Mouse (Mus musculus) MEL (cell line): ENCODE results near the gene Syne4. TPM values are rescaled to one million over a fixed set of nuclear protein-coding genes. Genes with fewer than 3 reads are reported as not detected.
A peak's percentile ranks its signal among the peaks of the same experiment; 100 is the strongest.

ENCODE experiments used
- DNase-seq: peaks from one replicate; pipeline ENCODE4 v3.0.0; 2011; ENCODE audit warnings: low read depth, low spot score
- H3K27ac ChIP-seq: 2 replicates; pipeline ENCODE4 v1.5.1; 2012; ENCODE audit warnings: low read depth, mild to moderate bottlenecking, control low read depth, low read length, moderate library complexity; ENCODE audit not compliant: control insufficient read depth
- H3K27me3 ChIP-seq, 2 experiments: fragments of 150-350 bp in 1 of 2; sonication (generic) in 1 of 2; 2 replicates each; pipeline ENCODE4 v1.6.1; 2012; ENCODE audit warnings: low read length in 2 of 2, mild to moderate bottlenecking in 2 of 2, improper control_type of control experiment in 1 of 2, moderate library complexity in 1 of 2; ENCODE audit not compliant: insufficient read depth in 2 of 2, control insufficient read depth in 1 of 2
- H3K36me3 ChIP-seq, 2 experiments: 2 replicates each; pipeline ENCODE4 v1.6.1; 2012 to 2014; ENCODE audit warnings: low read length in 2 of 2, improper control_type of control experiment in 1 of 2, inconsistent platforms in 1 of 2, mild to moderate bottlenecking in 1 of 2; ENCODE audit not compliant: insufficient read depth in 2 of 2, control insufficient read depth in 1 of 2
- H3K4me1 ChIP-seq, 2 experiments: fragments of 150-350 bp in 1 of 2; sonication (generic) in 1 of 2; 2 replicates each; pipeline ENCODE4 v1.6.1; 2012; ENCODE audit warnings: low read length in 2 of 2, improper control_type of control experiment in 1 of 2, mild to moderate bottlenecking in 1 of 2; ENCODE audit not compliant: insufficient read depth in 2 of 2, control insufficient read depth in 1 of 2
- H3K4me3 ChIP-seq, 2 experiments: fragments of 150-350 bp in 1 of 2; sonication (generic) in 1 of 2; 2 replicates each; pipeline ENCODE4 v1.5.1; 2012; ENCODE audit warnings: low read depth in 2 of 2, low read length in 2 of 2, mild to moderate bottlenecking in 2 of 2, moderate library complexity in 2 of 2, control low read depth in 1 of 2, improper control_type of control experiment in 1 of 2; ENCODE audit not compliant: control insufficient read depth in 1 of 2, insufficient read depth in 1 of 2
- H3K79me2 ChIP-seq: 2 replicates; pipeline ENCODE4 v1.6.1; 2012; ENCODE audit warnings: mild to moderate bottlenecking, low read length, moderate library complexity; ENCODE audit not compliant: control insufficient read depth, poor library complexity, insufficient read depth
- H3K9ac ChIP-seq: 2 replicates; pipeline ENCODE4 v1.6.1; 2012; ENCODE audit warnings: low read depth, mild to moderate bottlenecking, control low read depth, low read length, moderate library complexity; ENCODE audit not compliant: control insufficient read depth, poor library complexity, severe bottlenecking
- H3K9me3 ChIP-seq: fragments of 150-350 bp; sonication (generic); replicated peaks from 2 replicates; pipeline ENCODE4 v1.6.1; 2012; ENCODE audit warnings: mild to moderate bottlenecking, low read length, improper control_type of control experiment, moderate library complexity; ENCODE audit not compliant: insufficient read depth
- BHLHE40 ChIP-seq: IDR thresholded peaks from 2 replicates; pipeline ENCODE4 v1.6.1; 2012; ENCODE audit warnings: low read depth, mild to moderate bottlenecking, inconsistent platforms, low read length, improper control_type of control experiment, borderline replicate concordance
- CHD1 ChIP-seq: IDR thresholded peaks from 2 replicates; pipeline ENCODE4 v1.6.1; 2012; ENCODE audit warnings: low read depth, mild to moderate bottlenecking, inconsistent platforms, low read length, improper control_type of control experiment
- CHD2 ChIP-seq: IDR thresholded peaks from 2 replicates; pipeline ENCODE4 v1.6.1; 2011; ENCODE audit warnings: low read length, improper control_type of control experiment
- CTCF ChIP-seq, 3 experiments: IDR thresholded peaks in 2 of 3; conservative IDR thresholded peaks in 1 of 3; 2 replicates each; pipeline ENCODE4 v1.5.1; 2011 to 2012; ENCODE audit warnings: low read length in 3 of 3, low read depth in 2 of 3, mild to moderate bottlenecking in 2 of 3, improper control_type of control experiment in 1 of 3, inconsistent platforms in 1 of 3, mixed read lengths in 1 of 3, moderate library complexity in 1 of 3; ENCODE audit not compliant: control insufficient read depth in 1 of 3, insufficient read depth in 1 of 3, poor library complexity in 1 of 3, severe bottlenecking in 1 of 3
- GATA1 ChIP-seq: IDR thresholded peaks from 2 replicates; pipeline ENCODE4 v1.6.1; 2011; ENCODE audit warnings: low read depth, low read length, improper control_type of control experiment
- JUND ChIP-seq: IDR thresholded peaks from 2 replicates; pipeline ENCODE4 v1.6.1; 2011; ENCODE audit warnings: low read depth, mild to moderate bottlenecking, improper control_type of control experiment, low read length
- KAT2A ChIP-seq: conservative IDR thresholded peaks from 2 replicates; pipeline ENCODE4 v1.6.1; 2012; ENCODE audit warnings: low read depth, low read length, improper control_type of control experiment, inconsistent platforms
- MAFK ChIP-seq: IDR thresholded peaks from 2 replicates; pipeline ENCODE4 v1.6.1; 2011; ENCODE audit warnings: low read depth, mild to moderate bottlenecking, low read length, improper control_type of control experiment, borderline replicate concordance
- MAZ ChIP-seq: IDR thresholded peaks from 2 replicates; pipeline ENCODE4 v1.6.1; 2012; ENCODE audit warnings: low read depth, mild to moderate bottlenecking, inconsistent platforms, low read length, improper control_type of control experiment
- MEF2A ChIP-seq: IDR thresholded peaks from 2 replicates; pipeline ENCODE4 v1.6.1; 2014; ENCODE audit warnings: low read depth, mild to moderate bottlenecking, inconsistent platforms, low read length, improper control_type of control experiment; ENCODE audit not compliant: poor library complexity, insufficient replicate concordance, severe bottlenecking; ENCODE audit errors: extremely low read depth
- MXI1 ChIP-seq: IDR thresholded peaks from 2 replicates; pipeline ENCODE4 v1.6.1; 2011; ENCODE audit warnings: mild to moderate bottlenecking, low read depth, low read length, improper control_type of control experiment
- MYC ChIP-seq: IDR thresholded peaks from 2 replicates; pipeline ENCODE4 v1.6.1; 2011; ENCODE audit warnings: low read depth, mild to moderate bottlenecking, low read length, improper control_type of control experiment, moderate library complexity
- NELFE ChIP-seq: IDR thresholded peaks from 2 replicates; pipeline ENCODE4 v1.6.1; 2011; ENCODE audit warnings: low read depth, low read length, improper control_type of control experiment
- RAD21 ChIP-seq: IDR thresholded peaks from 2 replicates; pipeline ENCODE4 v1.6.1; 2011; ENCODE audit warnings: mild to moderate bottlenecking, low read depth, low read length, improper control_type of control experiment
- RCOR1 ChIP-seq: IDR thresholded peaks from 2 replicates; pipeline ENCODE4 v1.6.1; 2012; ENCODE audit warnings: low read depth, mild to moderate bottlenecking, inconsistent platforms, low read length, improper control_type of control experiment
- SIN3A ChIP-seq: IDR thresholded peaks from 2 replicates; pipeline ENCODE4 v1.6.1; 2012; ENCODE audit warnings: low read length, improper control_type of control experiment, inconsistent platforms
- SMC3 ChIP-seq: IDR thresholded peaks from 2 replicates; pipeline ENCODE4 v1.6.1; 2011; ENCODE audit warnings: low read depth, low read length, improper control_type of control experiment
- USF2 ChIP-seq, 2 experiments: IDR thresholded peaks; 2 replicates each; pipeline ENCODE4 v1.6.1; 2011 to 2012; ENCODE audit warnings: improper control_type of control experiment in 2 of 2, low read length in 2 of 2, borderline replicate concordance in 1 of 2, inconsistent platforms in 1 of 2, low read depth in 1 of 2, mild to moderate bottlenecking in 1 of 2; ENCODE audit not compliant: insufficient read depth in 1 of 2
- ZC3H11A ChIP-seq: IDR thresholded peaks from 2 replicates; pipeline ENCODE4 v1.6.1; 2012; ENCODE audit warnings: low read depth, mild to moderate bottlenecking, inconsistent platforms, low read length, improper control_type of control experiment
- ZMIZ1 ChIP-seq: IDR thresholded peaks from 2 replicates; pipeline ENCODE4 v1.6.1; 2012; ENCODE audit warnings: low read depth, mild to moderate bottlenecking, inconsistent platforms, low read length, improper control_type of control experiment, moderate library complexity
- ZNF384 ChIP-seq: IDR thresholded peaks from 2 replicates; pipeline ENCODE4 v1.6.1; 2012; ENCODE audit warnings: low read depth, mild to moderate bottlenecking, inconsistent platforms, low read length, improper control_type of control experiment
- polyA plus RNA-seq, 2 experiments: library from polyadenylated mRNA; stranded (reverse) in 1 of 2; unstranded in 1 of 2; fragments of >175 nt in 1 of 2; fragments of >200 nt in 1 of 2; gene quantifications; 2 replicates each; pipeline versions ENCODE4 v1.2.1 to v1.2.4; 2012; ENCODE audit warnings: low replicate concordance in 2 of 2, low read depth in 1 of 2; ENCODE audit not compliant: insufficient read length in 2 of 2, insufficient read depth in 1 of 2, missing spikeins in 1 of 2
- total RNA-seq: library from RNA; depleted of rRNA; stranded (reverse); fragments of 300-350 nt; gene quantifications from 2 replicates; pipeline ENCODE4 v1.2.3, GENCODE M21; 2012

Syne4 gene
- total and polyA plus RNA-seq, 3 experiments: 0.31 to 0.82 TPM; not detected in 1

- Histone ChIP-seq H3K36me3 (peaks cover 0 to 10% of the 10 kb centered on the region in 2 experiments; a peak in 2 of 4 replicates), H3K9me3 (no peaks in the 10 kb centered on the region), H3K9ac (no peak overlapping the region), H3K4me1 (peaks cover 0 to 7% of the 10 kb centered on the region in 2 experiments; a peak in 2 of 4 replicates), H3K79me2 (peaks cover 7% of the 10 kb centered on the region; the same call in 1 of the 2 replicates), H3K4me3 (no peak overlapping the region), H3K27ac (no peak overlapping the region), H3K27me3 (peaks cover 0 to 2% of the 10 kb centered on the region in 2 experiments; a peak in 3 of 4 replicates)
- no peak for TF ChIP-seq ZNF384
- TF ChIP-seq GATA1: no peak
- TF ChIP-seq CHD2: no peak
- TF ChIP-seq SMC3: no peak
- no peak for TF ChIP-seq SIN3A
- TF ChIP-seq MAZ: no peak
- no peak for TF ChIP-seq CHD1
- no peak for TF ChIP-seq MEF2A
- no peak for TF ChIP-seq BHLHE40
- no peak for DNase-seq
These were observed 9.8 kb downstream of the Syne4 start for GRCm38 (mm10) chr7:30324300-30324944.

- Histone ChIP-seq H3K27me3 (peaks cover 0 to 2% of the 10 kb centered on the region in 2 experiments; a peak in 3 of 4 replicates), H3K9ac (no peak overlapping the region), H3K4me1 (peaks cover 0 to 7% of the 10 kb centered on the region in 2 experiments; a peak in 1 of 4 replicates), H3K4me3 (no peak overlapping the region), H3K79me2 (peaks cover 7% of the 10 kb centered on the region; the same call in 1 of the 2 replicates), H3K36me3 (peaks cover 0 to 10% of the 10 kb centered on the region in 2 experiments; a peak in 2 of 4 replicates), H3K27ac (no peak overlapping the region), H3K9me3 (no peaks in the 10 kb centered on the region)
- peak; percentile 88 for DNase-seq
- TF ChIP-seq RAD21: peak; percentile 55
- no peak for TF ChIP-seq KAT2A
- TF ChIP-seq CHD1: no peak
- 0 out of 2 replicates have a peak, but pooled peaks have one; percentile 30 for TF ChIP-seq SIN3A
- TF ChIP-seq ZC3H11A: 0 out of 2 replicates have a peak, but pooled peaks have one; percentile 28
- TF ChIP-seq CTCF (IDR thresholded peaks at IDR 0.05 in 2 of 3, conservative IDR thresholded peaks at IDR 0.05 in 1 of 3; ENCODE audit: control insufficient read depth in 1 of 3, insufficient read depth in 1 of 3, low read depth in 2 of 3, low read length in 3 of 3, poor library complexity in 1 of 3, severe bottlenecking in 1 of 3): peak; percentile 66 to 75 (median 67)
- TF ChIP-seq SMC3: peak; percentile 61
These were observed 10.8 kb downstream of the Syne4 start for GRCm38 (mm10) chr7:30325364-30325763.

- H3K9me3 ChIP-seq: no peaks in the 10 kb centered on the region
- H3K27me3 ChIP-seq: peaks cover 0 to 2% of the 10 kb centered on the region in 2 experiments; a peak in 3 of 4 replicates
- peaks cover 5% of the 10 kb centered on the region; the same call in 1 of the 2 replicates for H3K79me2 ChIP-seq
- TF ChIP-seq MAFK (no peak), MYC (no peak), USF2 (IDR thresholded peaks at IDR 0.05; ENCODE audit: borderline replicate concordance in 1 of 2, insufficient read depth in 1 of 2, low read depth in 1 of 2, low read length in 2 of 2) (no peak), GATA1 (no peak), MXI1 (no peak), NELFE (no peak), BHLHE40 (no peak), RCOR1 (no peak), JUND (no peak), KAT2A (no peak), ZNF384 (no peak), ZMIZ1 (no peak)
- TF ChIP-seq, all 39 proteins: peak for 0
- no peaks in the 10 kb centered on the region; a peak in 1 of 4 replicates for H3K4me1 ChIP-seq
- H3K36me3 ChIP-seq: peaks cover 0 to 6% of the 10 kb centered on the region in 2 experiments; a peak in 1 of 4 replicates
- no peak overlapping the region for H3K4me3 ChIP-seq
- no peak overlapping the region for H3K27ac ChIP-seq
- no peak for DNase-seq
- H3K9ac ChIP-seq: no peak overlapping the region
These were observed 11.8 kb downstream of the Syne4 start for GRCm38 (mm10) chr7:30326427-30326826.
